Mouse (Mus musculus): ENCODE data around the gene Dysf.
A peak's percentile ranks its signal among the peaks of the same experiment; 100 is the strongest.
"Not testable (repeated sequence)": the region's sequence is repeated elsewhere in the genome, so short reads cannot be mapped to it uniquely, and the experiment has no call there.

The Dysf gene

DNA sequence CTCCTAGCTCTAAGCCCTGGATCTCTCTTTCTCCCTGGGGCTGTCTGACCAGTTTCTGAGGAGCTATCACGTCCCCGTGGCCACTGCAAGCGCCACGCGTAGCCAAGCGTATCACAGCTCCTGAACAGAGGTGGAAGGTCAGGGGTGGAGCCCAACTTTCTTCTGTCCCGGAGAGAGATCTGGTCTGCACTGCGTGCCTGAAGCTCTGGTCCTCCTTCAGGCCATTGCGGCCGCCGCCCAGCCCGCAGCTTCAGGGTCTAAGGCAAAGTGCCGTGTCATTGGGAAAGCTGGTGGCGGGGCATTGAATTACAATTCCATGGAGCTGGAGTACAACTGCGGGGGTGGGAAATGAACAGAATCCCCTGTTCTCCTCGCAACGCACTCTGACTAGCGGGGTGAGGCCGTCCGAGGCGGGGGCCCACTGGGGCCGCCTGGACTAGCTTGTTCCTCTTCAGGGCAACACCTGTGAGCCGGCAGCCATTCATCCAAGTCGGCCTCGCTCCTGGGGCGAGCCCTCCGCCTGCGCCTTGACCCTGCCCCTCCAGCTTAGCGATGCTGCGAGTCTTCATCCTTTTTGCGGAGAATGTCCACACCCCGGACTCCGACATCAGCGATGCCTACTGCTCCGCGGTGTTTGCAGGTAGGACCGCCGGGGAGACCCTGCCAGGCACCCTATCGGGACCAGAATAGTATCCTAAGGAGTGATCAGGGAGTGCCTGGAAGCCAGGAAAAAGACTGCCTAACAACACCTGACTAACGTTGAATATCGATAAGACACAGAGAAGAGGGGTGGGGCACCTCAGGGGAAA, at the start of gene Dysf:
Gene Dysf, plus strand, starts transcription at position 228 of the 809 bp plus-strand sequence.
- DNase-seq = peak; percentile 41 to 70

DNA sequence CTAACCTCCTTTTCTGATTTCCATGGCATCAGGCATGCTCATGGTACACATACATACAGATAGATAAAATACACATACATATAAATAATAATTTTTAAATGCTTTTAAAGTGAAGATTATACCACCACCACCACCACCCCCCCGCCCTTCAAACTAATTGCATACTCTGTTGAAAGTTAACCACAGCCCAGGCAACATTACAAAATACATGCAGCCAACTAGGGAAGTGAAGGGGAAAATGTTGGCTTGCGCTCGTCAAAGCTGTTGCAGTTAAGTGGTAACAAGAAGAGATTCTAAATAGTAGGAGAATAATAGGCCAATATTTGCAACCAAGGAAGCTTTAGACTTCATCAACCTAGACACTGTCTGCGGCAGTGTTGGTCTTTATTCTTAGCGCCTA, 20.7 kb upstream of the Dysf start:
- DNase-seq = no peak

DNA sequence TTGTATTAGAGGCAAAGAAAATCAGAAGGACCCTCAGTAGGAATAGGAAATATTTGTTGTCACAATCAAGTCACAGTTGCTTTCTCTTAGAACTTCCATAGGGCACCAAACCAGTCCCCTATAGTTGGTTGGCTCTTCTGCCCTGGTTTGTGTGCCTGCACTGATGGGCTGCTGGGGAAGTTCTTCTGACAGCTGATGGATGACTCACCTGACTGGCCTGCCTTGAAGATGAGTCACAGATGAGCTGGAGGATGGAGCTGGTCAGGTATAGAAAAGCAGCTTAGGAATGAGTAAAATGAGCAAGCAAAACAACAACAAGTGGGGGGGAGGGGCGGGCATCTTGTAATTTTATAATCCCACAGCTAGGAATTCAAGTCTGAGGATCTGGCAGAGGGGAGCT, 5.7 kb upstream of the Dysf start:
- DNase-seq = no peak

DNA sequence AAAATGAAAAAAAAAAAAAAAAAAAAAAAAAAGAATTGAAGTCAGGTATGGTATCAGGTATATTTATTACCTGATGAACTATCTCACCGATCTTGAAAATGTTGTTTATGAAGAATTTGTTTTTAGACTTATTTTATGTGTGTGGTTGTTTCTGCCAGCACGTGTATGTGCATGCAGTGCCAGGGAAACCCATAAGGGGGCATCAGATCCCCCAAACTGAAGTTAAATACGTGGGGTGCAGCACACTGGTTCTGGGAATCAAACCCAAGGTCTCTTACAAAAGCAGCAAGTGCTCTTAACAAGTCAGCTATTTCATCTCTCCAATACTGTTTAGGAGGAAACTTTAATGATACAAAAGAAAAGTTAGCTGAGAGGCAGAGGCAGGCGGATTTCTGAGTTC, 4.1 kb upstream of the Dysf start:
- DNase-seq = no peak

DNA sequence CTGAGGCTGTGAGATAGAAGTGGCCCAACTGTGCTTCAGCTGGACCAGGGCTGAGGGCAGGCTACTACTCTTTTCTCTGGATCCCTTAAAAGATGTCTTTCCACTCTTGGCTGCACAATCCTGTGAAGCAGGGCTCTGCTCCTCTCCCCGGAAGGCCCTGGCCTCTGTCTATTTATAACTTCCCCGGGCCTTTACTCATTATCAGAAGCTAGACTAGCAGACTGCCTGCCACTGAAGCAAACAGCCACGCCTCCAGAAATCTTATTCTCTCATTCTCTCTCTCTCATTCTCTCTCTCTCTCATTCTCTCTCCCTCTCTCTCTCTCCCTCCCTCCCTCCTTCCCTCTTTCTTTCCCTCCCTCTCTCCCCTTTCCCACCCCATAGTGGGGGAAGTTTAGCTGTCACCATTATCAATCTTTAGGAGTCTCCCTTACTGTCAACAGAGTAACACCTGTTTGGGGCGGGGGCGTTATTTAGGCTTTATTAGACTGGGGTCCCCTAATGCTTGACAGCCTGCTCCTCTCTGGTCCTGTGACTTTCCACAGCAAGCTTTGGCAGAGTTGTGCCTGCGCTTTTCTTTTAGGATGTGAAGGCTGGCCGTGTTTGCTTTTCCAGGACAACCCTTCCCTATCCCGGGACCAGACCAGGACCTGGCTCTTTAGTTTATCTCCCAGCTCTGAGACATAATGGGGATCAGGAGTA, 932 bp downstream of the Dysf start:
- peak in 1 of 2 experiments; percentile 39 for DNase-seq

DNA sequence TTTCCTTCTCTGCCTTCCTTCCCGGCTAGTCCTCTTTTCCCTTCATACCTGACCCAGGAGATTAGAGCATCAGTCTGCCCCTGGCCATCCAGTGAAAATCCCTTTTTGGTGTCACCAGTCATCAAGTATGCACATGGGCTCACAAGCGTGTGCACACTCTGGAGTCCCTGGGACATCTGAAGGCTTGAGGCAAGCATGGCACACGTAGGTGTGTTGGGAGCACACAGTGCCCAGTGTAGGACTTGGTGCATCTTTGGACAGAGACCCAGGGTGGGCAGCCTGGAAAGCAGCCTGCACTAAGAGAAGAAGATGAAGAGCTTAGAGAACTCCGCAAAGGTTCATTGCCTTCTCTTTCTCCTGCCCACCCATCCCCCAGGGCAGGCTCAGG, 1.5 kb downstream of the Dysf start:
- DNase-seq = no peak

DNA sequence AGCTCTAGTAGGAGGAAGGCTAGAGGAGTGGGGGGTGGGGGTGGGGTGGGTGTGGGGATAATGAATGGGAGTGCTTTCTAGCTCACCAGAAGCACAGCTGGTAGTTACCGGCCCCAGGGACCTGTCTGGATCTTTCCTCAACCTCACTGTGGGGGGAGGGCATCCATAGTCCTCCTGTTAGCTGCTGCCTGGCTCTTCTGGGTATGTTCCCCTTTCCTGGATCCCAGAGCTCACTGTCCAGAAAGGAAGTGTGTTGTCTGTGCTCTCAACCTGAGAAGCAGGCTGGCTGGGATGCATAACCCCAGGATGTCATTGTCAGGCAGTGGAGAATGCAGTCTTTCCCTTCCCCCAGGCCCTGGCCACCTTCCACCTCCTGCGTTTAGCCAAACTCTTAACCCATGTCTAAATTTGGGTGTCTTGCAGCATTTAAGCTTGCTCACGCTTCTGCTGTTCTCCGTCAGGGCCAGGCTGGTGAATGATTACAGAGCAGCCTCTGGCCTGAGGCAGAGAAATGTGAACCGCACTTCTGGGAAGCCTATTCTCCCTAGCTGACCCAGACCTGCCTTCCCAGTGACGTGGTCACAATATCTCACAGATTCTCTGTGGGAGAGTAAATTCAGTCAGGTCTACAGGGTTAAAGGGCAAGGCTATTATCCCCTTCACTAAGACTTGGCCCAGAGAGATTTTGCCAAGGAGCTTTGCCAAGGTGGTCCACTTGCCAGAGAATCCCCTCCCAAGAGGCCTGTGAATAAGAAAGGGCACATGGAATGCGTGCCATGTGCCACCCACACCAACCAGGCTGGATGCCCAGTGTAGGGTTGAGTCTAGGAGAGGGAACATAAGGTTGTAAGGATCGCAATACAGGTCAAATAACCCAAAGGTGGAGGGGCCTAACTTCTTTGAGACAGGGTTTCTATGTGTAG, 2.2 kb downstream of the Dysf start:
- DNase-seq = peak; percentile 90 to 91

DNA sequence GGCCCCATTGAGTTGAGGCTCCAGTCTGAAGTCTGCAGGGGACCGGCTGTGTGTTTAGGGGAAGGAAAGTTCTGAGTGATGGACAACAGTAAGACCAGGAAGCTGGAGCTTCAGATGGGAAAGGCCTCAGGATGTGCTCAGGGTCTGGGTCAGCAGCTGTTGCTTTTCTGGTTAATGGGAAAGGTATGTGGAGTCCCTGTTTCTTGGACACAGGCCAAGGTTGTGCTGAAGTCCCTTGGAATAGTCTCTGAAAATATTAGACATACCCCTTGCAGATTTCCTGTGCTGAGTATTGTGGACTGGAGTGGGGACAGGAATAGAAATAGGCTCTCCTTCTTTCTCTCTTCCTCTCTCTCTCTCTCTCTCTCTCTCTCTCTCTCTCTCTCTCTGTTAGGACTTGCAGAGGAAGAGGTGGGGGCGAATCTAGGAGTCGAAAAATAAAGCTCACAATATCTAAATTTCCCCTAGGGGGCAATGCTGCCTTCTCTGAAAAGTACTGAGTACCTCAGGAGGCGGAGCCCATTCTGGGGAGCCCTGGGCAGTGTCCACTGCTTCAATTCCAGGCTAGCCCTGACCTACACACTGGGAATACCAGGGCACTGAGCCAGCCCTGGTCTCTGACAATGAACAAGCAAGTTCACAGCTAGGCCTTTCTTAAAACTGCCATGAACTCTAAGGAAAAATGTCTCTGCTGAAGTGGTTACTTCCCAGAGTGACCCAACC, 6.7 kb downstream of the Dysf start:
- DNase-seq = peak; percentile 48 to 56

DNA sequence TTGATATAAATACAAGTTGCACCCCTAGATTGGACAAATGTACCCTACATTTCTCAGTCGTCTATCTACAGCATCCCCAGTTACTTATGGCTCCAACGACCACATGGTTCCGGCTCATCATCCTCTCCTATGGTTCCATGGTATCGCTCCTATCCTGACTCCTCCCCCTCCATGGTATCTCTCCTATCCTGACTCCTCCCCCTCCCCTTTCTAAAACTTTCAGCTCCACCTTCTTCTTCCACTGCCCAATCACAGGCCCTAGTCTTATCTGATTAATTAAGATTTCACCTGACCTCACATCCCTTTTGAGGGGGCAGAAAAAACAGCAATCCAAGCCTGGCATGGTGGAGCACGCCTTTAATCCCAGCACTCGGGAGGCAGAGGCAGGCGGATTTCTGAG, 8.5 kb downstream of the Dysf start:
- DNase-seq = no peak

DNA sequence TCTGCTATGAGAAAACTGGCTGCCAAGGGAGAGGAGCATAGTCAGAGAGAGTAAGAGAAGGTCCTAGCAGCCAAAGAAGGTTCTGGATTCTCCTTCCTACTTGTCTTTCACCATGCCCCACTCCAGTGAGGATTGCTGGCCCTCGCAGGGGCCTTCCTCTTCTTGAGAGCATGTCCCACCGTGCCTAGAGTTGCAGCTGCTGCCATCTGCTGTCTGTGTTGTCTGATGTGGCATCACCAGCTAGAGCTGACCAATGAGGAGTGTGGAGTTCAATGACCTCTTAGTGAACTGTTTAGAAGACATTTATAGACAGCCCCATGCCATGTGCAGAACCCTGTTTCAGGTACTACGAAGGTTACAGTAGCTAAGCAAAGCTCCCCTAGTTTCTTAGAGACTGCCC, 9.0 kb downstream of the Dysf start:
- no peak for DNase-seq

DNA sequence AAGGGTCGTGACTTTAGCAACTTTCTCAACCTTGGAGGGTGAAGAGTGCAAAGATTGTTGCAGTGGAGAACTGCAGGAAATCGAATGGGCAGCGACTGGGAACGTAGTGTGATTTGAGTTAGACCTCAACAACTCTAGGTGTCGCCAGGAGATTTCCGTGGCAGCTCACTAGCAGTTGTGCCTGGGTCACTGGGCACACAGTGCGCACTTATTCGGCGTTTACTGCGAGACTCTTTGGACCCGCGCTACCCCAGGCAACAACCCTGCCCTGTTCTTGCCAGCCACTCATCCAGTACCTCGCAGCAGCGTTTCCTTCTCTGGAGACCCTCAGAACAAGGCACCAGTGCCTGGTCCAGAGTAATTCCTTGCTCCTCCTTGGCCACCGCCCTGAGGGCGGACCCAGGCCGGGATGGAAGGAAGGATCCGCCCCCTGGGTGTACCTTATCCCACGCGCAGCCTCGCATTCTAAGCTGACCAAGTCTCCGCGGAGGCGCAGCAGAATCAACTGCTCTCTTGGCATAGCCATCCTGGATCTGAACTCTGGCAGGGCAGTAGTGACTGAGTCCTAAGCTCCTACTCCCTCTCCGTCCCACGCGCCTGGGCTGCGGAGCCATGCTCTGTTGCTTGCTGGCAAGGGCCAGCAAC, 10.6 kb downstream of the Dysf start:
- peak; percentile 70 to 81 for DNase-seq

DNA sequence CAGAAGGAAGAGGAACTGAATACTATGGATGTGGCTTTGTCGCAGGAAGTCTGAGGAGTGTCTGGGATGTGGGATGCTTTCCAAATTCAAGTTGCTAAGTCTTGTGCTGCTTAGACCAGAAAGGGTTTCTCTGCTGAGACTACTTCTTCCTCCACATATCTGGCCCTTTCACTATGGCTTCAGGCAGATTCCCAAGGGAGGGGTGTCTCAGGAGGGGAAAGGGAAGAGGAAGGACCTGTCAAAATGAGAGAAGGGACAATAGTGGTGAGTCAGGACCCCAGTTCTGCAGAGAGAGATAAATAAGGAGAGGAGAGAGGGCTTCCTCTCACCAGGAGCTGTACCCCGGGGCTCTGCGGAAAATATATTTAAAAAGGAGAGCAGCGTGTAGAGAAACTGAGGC, 11.6 kb downstream of the Dysf start:
- DNase-seq = peak in 1 of 2 experiments; percentile 51

DNA sequence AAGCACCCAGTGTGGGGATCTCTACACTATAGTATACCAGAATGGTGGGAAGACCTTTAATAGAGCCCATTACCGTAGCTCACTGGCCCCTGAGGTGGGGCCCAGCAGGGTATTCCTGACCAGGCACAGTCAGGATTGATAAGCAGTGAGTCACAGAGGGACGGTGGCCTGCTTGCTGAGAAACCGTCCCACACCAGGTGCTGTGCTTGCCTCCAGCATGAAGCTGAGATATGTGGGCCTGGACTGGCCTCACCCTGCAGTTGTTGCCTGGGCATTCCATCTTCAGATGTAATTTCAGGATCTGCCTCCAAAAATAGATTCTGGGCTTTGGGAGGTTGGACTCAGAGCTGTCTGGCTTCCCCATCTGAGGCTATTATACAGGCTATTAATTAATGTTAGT, 13.6 kb downstream of the Dysf start:
- DNase-seq = no peak

DNA sequence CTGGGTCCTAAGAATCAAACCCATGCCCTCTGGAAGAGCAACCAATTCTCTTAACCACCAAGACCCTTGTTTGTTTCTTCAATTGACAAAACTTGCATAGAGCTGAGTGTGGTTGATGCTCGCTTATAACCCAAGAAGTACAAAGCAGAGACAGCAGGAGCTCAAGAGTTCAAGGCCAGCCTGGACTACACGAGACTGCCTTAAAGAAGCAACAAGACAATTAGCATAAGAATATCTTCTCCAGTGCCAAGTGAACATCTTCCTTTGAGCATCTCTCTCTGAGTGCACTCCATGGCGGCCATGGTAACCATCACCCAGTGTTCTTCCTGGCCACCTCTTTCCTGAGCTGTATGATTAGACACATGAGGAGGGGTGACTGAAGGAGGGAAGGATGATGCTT, 17.2 kb downstream of the Dysf start:
- no peak for DNase-seq

DNA sequence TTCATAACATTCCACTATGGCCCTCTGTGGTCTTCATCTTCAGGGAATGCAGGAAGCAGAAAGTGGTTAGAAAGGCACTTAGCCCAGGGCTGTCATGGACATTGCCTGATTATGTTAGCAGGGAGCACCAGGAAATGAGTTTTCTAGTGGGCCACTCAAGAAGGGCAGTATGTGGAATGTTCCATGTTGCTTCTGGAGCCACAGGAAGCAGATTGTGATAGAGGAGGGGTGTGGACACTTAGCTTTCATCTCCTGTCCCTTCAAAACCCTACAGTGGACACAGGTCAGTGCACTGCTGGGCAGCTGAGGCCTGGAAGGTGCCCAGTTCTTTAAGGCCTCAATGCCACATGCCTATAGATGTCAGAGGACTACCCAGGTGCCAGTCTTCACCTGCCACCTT, 20.4 kb downstream of the Dysf start:
- no peak for DNase-seq

DNA sequence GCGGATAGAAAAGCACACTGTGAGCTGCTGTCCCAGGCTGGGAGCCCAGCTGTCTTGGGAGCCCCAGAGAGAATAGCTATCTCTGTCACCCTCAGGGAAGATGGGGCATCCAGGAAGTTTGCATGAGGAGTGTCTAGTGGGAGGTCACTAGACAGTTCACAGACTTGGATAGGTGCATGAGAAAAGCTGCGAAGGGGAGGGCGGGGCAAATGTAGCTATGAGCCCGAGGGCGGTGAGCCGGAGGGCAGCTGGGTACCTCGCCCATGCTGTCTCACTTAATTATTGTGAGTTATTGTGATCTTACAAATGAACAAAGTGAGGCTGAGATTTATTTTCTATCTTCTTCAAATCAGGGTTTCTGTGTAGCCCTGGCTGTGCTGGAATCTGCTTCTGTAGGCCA, 21.4 kb downstream of the Dysf start:
- DNase-seq = no peak

DNA sequence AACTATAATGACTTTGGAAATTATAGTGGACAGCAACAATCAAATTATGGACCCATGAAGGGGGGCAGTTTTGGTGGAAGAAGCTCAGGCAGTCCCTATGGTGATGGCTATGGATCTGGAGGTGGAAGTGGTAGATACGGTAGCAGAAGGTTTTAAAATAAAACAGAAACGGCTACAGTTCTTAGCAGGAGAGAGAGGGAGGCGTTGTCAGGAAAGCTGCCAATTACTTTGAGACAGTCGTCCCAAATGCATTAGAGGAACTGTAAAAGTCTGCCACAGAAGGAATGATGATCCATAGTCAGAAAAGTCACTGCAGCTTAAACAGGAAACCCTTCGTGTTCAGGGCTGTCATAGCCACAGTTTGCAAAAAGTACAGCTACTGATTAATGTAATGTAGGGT, 24.1 kb downstream of the Dysf start:
- not testable (repeated sequence) for DNase-seq

DNA sequence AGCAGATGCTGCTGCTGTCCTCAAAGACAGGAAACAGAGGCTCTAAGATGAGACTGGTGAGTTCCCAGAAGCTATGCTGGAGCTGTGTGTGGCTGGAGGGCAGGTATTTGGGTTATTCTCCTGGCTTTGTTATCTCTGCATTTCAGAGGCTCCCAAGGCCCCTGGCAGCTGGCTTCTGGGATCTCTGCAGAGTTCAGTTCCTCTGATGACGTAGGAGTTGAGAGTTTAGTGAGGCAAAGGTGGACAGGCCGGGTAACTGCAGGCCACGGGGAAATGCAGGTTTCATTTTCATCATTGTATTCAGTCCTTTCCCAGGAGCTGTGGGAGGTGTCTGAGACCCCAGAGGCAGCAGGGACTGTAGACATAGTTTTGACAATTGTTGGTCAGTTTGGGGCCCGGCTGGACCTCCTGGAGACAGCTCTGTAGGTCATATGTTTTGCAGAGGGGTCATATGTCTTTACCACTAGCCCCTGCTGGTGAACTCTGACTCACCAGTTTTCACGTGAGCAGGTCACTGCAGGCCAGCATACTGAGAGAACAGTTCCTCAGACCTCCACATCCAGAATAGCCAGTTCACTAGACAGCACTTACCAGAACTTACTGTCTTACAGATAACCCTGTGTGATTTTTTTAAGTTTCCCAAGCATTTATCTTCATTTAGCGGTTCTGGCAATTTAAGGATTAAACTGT, 35.0 kb downstream of the Dysf start:
- no peak for DNase-seq

DNA sequence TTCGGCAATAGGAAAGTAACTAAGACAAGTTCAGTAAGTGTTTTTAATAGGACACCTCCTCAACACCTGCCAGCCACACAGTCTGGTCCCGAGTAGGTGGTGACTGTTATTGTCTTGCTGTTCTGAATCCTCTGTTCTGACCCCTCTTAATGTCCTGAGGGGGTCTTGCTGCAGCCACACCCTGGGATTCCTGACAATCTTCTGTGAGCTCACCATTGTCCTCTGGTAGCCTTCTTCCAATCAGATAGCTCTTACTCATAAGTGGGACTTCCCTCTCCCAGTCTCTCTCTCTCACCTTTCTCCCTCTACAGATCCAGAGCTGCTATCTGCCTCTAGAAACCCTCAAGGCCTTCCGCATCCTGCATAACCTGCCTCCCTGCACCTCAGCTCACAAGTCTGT, 36.3 kb downstream of the Dysf start:
- no peak for DNase-seq

DNA sequence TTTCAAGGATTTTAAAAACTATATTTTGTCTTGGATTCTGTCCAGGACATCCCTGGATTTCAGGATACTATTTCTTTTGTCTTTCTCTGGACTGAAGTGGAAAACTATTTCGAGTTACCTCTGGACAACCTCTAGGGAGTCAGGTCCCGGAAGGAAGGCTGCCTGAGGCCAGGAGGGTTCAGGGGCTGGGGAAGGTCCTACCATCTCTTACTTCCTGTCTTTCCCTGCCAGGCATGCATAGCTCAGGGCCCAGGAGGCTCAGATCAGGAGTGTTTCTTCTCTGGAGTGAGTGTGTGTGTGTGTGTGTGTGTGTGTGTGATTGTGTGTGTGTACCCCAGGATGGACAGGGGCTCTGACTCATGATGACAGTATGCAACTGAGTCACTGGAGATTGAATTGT, 40.5 kb downstream of the Dysf start:
- DNase-seq = peak; percentile 41 to 61

DNA sequence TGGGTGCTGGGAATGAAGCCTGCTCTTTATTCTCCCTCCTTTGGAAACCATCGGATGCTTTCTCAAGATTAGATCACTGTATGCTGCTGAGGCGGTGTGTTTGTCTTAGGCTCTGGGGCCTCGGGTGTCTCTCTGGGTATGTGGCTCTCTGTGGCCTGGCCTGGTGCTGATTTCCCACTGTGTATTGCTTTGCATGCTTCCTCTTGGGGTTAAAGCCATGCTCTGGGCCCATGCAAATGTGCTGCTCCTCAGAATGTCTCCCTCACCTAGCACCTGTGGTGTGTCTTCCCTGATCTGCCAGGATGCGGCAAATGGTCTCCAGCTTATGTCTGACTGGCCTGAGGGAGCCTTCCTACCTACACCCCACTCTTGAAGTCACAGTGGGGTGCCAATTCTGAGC, 41.8 kb downstream of the Dysf start:
- no peak for DNase-seq

DNA sequence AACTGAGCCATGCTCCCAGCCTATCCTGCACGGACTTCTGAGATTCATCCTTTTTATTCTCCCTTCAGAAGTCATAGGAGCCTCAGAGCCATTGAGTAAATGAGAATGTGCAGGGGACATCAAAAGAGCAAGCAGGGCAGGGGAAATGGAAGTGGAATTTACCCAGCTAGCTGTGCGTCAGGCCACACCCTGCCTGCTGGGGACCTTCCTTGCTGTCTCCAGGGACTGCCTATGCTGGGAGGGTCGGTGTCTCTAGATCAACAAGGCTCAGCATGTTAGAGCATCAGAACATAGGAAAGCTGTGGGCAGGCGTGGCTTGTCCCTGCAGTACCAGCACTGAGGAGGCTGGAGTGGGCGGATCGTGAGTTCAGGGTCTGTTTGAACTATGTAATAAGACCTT, 42.6 kb downstream of the Dysf start:
- DNase-seq = peak; percentile 21 to 42

Data from kidney, adult 8-10 months (tissue).